Mouse (Mus musculus) Muller cell, postnatal 12 days (primary cell): ENCODE results near the gene Klrg2.

ENCODE experiments used
- DNase-seq: peaks from one replicate; pipeline ENCODE4 v3.0.0-alpha.2; 2015; ENCODE audit errors: inconsistent ontology term

Klrg2 gene

DNA sequence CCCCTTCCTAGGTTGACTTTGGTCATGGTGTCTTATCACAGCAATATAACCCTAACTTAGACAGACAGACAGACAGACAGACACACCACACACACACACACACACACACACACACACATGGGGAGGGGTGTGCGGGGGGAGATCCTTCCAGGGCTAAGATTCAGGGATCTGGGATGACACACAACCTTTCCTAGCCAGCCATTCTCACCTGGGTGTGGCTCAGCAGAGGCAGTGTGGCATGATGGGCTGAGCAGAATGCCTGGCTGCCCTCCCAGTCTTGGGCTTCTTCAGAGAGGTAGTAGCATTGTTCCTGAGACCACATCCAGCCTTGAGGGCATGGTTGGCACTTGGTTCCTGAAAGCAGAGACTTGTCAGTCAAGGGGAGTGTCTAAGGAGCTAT is 7.5 kb downstream of the Klrg2 start:
- no peak for DNase-seq

DNA sequence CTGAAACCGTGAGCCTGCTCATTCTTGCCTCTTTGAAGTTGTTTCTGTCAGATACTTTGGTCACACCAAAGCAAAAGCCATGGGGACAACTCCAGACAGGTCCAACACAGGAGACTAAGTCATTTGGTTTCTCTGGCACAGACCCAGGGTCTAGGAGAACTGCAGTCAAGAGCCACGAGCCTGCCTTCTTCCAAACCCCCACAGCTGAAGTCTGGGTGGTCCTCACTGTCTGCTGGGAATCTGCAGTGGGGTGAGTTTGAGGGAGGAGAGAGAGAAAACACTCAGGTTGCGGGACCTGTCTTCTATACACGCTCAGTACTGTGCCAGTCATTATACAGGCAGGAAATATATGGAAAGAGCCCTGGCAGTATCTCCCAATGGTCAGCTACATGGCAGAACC is 9.6 kb downstream of the Klrg2 start:
- no peak for DNase-seq

GRCm38 (mm10) chr6:38627081-38627480 is 10.0 kb downstream of the Klrg2 start:
- no peak for DNase-seq

DNA sequence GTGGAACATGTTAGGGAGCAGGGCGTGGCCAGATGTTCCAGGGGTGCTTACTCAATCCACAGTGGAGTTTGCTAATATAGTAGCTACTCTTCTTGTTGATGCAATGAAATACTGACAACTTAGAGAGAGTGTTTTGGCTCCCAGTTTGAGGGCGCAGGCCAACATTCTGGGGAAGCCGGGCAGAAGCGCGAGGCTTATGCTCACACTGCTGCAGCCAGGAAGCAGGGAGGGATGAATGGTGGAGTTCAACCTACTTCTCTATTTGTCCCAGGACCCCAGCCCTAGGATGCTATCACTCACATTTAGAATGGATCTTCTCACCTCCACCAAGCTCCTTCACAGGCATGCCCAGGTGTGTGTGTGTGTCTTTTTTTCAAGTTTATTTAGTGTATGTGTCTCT is 11.0 kb downstream of the Klrg2 start:
- no peak for DNase-seq

DNA sequence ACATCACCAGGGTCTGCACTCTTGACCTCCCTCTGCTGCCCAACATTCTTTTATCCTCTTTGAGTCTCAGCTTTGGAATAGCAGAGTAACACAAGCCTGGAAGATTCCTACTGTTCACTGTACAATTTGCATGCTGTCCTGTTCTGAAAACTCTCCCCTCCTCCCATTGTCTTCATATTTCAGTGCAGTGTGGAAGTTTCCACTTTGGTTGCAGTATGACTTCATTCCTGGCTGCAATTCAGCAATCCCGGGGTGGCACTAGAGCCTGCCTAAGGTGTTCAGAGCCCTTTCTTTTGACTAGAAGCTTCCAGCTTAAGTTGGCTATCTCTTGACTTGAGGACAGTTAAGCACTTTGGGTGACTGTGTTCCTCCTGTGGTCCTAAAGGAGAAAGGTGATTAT is 12.6 kb downstream of the Klrg2 start:
- peak; percentile 58 for DNase-seq

DNA sequence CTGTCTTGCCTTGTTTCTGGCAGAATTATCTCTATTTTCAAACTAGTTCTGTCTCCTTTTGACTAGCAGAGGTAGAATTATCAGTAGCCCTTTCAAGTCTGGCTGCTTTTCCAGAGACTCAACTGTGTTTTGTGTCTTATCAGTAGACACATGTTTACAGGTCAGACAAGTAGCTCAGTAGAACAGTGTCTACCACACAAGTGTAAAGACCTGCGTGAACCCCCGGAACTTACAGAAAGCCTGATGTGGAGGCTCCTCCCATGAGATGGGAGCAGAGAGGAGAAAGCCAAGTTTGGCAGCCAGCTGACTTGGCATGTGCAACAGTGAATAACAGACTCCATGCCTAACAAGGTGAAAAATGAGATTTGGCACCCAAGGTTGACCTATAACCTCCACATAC is 13.6 kb downstream of the Klrg2 start:
- DNase-seq = no peak

GRCm38 (mm10) chr6:38622406-38622805 is 14.6 kb downstream of the Klrg2 start:
- no peak for DNase-seq

- peak; percentile 35 for DNase-seq
These were observed 27.1 kb downstream of the Klrg2 start for GRCm38 (mm10) chr6:38609892-38610291.

DNA sequence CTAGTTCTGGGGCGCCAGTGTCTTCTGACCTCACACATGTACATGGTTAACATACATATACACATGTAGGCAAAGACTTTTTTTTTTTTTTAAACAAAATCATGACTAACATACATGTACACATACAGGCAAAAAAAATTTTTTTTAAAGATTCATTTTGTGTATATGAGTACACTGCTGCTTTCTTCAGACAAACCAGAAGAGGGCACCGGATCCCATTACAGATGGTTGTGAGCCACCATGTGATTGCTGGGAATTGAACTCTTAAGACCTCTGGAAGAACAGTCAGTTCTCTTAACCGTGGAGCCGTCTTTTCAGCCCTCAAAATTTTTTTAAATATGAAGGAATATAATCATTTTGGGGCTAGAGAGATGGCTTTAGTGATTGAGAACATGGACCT is 39.6 kb downstream of the Klrg2 start:
- no peak for DNase-seq

GRCm38 (mm10) chr6:38581711-38582110 is 55.3 kb downstream of the Klrg2 start:
- no peak for DNase-seq

- DNase-seq = no peak
These were observed 56.8 kb downstream of the Klrg2 start for GRCm38 (mm10) chr6:38580112-38580857.

- DNase-seq = no peak
These were observed 60.9 kb downstream of the Klrg2 start for GRCm38 (mm10) chr6:38576096-38576495.
